Mouse (Mus musculus): ENCODE data around the gene Alkbh4. TPM values are rescaled to one million over a fixed set of nuclear protein-coding genes. Genes with fewer than 3 reads are reported as not detected.

Alkbh4 gene
- polyA plus RNA-seq, 1 experiment: 6.7 TPM

DNA sequence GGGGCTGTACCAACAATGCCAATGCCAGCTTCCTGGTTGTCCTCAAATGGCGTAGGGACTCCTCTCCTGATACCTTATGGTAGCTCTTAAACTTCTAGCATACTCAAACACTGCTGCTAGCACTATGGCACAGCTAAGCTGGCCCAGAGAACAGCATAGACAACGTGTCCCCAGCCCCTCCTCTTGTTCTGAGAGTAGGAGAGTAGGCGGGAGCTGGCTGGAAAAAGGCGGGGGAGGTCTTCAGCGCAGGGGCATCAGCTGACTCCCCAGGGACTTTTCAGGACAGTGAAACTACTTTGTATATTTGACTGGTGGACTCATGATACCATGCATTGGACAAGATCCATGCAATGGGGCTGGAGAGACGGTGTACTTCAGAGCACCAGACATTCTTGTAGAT is 46.1 kb downstream of the Alkbh4 start:
- Histone ChIP-seq H3K79me2 (ENCODE audit: control insufficient read depth, insufficient read depth) (no peaks in the 10 kb centered on the region), H3K4me2 (ENCODE audit: low read depth) (no peak overlapping the region), H3K4me3 (no peak overlapping the region), H3ac (ENCODE audit: control insufficient read depth, insufficient read length) (no peak overlapping the region), H3K36me3 (ENCODE audit: control insufficient read depth, insufficient read depth) (peaks cover 29% of the 10 kb centered on the region), H3K27me3 (ENCODE audit: control insufficient read depth, insufficient read depth, insufficient read length) (no peaks in the 10 kb centered on the region)
- no peak for TF ChIP-seq MAX (IDR thresholded peaks at IDR 0.05; ENCODE audit: low read depth)
- TF ChIP-seq USF1 (IDR thresholded peaks at IDR 0.05; ENCODE audit: low read depth): no peak
- no peak for TF ChIP-seq POLR2A (IDR thresholded peaks at IDR 0.05; ENCODE audit: insufficient read length, low read depth)
- no peak for TF ChIP-seq MYOG (IDR thresholded peaks at IDR 0.05; ENCODE audit: control insufficient read depth in 1 of 3, insufficient read depth in 1 of 3, insufficient read length in 2 of 3, low read depth in 2 of 3)
- no peak for TF ChIP-seq TCF3 (IDR thresholded peaks at IDR 0.05; ENCODE audit: insufficient read length, low read depth)
- no peak for TF ChIP-seq REST (IDR thresholded peaks at IDR 0.05; ENCODE audit: insufficient read depth, insufficient read length)
- no peak for TF ChIP-seq SRF (IDR thresholded peaks at IDR 0.05; ENCODE audit: control insufficient read depth, insufficient read length, low read depth)
- TF ChIP-seq MYOD1 (IDR thresholded peaks at IDR 0.05; ENCODE audit: control insufficient read depth in 1 of 3, insufficient read length in 2 of 3, low read depth in 2 of 3): no peak
- no peak for TF ChIP-seq TCF12 (IDR thresholded peaks at IDR 0.05; ENCODE audit: insufficient read depth, poor library complexity, severe bottlenecking)

DNA sequence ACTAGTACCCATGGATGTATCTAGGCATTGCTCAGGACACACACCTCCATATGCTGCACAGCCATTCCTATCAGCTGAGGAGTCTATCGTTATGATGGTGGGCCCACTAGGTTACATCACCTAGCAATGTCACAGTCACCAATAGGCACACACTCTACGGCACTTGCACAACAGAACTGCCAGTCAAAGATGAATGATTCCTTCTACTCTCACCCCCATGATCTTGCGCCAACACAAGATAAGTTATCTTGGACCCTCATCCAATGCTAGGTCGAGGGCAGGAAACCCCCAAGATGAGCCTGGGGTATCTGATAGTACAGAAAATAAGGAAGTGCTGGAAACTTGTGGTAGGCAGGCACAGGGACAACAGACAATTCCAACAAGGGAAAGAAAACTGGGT is 46.9 kb downstream of the Alkbh4 start:
- Histone ChIP-seq H3K79me2 (ENCODE audit: control insufficient read depth, insufficient read depth) (no peaks in the 10 kb centered on the region), H3ac (ENCODE audit: control insufficient read depth, insufficient read length) (no peak overlapping the region), H3K4me3 (no peak overlapping the region), H3K27me3 (ENCODE audit: control insufficient read depth, insufficient read depth, insufficient read length) (no peaks in the 10 kb centered on the region), H3K4me2 (ENCODE audit: low read depth) (no peak overlapping the region), H3K36me3 (ENCODE audit: control insufficient read depth, insufficient read depth) (peaks cover 24% of the 10 kb centered on the region)
- no peak for TF ChIP-seq USF1 (IDR thresholded peaks at IDR 0.05; ENCODE audit: low read depth)

- Histone ChIP-seq H3K27me3 (ENCODE audit: control insufficient read depth, insufficient read depth, insufficient read length) (no peaks in the 10 kb centered on the region), H3K79me2 (ENCODE audit: control insufficient read depth, insufficient read depth) (no peaks in the 10 kb centered on the region), H3K36me3 (ENCODE audit: control insufficient read depth, insufficient read depth) (peaks cover 23% of the 10 kb centered on the region), H3ac (ENCODE audit: control insufficient read depth, insufficient read length) (no peak overlapping the region), H3K4me3 (no peak overlapping the region), H3K4me2 (ENCODE audit: low read depth) (no peak overlapping the region)
- TF ChIP-seq MAX (IDR thresholded peaks at IDR 0.05; ENCODE audit: low read depth) (no peak), POLR2AphosphoS2 (IDR thresholded peaks at IDR 0.05; ENCODE audit: insufficient read length, low read depth) (no peak), CEBPB (IDR thresholded peaks at IDR 0.05; ENCODE audit: insufficient read depth, poor library complexity, severe bottlenecking) (no peak), MYOG (IDR thresholded peaks at IDR 0.05; ENCODE audit: control insufficient read depth in 1 of 3, insufficient read depth in 1 of 3, insufficient read length in 2 of 3, low read depth in 2 of 3) (no peak), MYOD1 (IDR thresholded peaks at IDR 0.05; ENCODE audit: control insufficient read depth in 1 of 3, insufficient read length in 2 of 3, low read depth in 2 of 3) (no peak), E2F4 (IDR thresholded peaks at IDR 0.05; ENCODE audit: insufficient read depth) (no peak), POLR2A (IDR thresholded peaks at IDR 0.05; ENCODE audit: insufficient read length, low read depth) (no peak), TCF12 (IDR thresholded peaks at IDR 0.05; ENCODE audit: insufficient read depth, poor library complexity, severe bottlenecking) (no peak), SRF (IDR thresholded peaks at IDR 0.05; ENCODE audit: control insufficient read depth, insufficient read length, low read depth) (no peak), TCF3 (IDR thresholded peaks at IDR 0.05; ENCODE audit: insufficient read length, low read depth) (no peak), REST (IDR thresholded peaks at IDR 0.05; ENCODE audit: insufficient read depth, insufficient read length) (no peak), USF1 (IDR thresholded peaks at IDR 0.05; ENCODE audit: low read depth) (no peak)
Measured at GRCm38 (mm10) chr5:136183766-136184165, 47.8 kb downstream of the Alkbh4 start.

DNA sequence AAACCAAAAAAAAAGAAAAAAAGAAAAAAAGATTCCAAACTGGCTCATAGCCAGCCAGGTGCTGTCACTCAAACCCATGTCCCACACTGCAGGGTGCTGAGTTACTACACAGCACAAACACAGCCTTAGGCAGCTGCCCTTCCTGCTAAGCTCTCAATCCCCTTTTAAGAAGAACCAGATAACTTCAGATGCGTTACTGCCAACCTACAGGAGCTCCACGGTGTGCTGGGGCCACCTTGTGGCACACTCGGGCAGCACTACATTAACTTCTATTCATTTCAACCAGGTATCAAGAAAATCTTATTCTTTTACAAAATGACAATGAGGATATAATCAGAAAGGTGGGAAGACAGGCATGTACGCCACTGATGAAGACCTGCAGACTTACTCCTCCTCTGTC is 50.8 kb downstream of the Alkbh4 start:
- TF ChIP-seq TCF12 (IDR thresholded peaks at IDR 0.05; ENCODE audit: insufficient read depth, poor library complexity, severe bottlenecking): no peak
- TF ChIP-seq MYOG (IDR thresholded peaks at IDR 0.05; ENCODE audit: control insufficient read depth in 1 of 3, insufficient read depth in 1 of 3, insufficient read length in 2 of 3, low read depth in 2 of 3): no peak
- peaks cover 23% of the 10 kb centered on the region for H3K36me3 ChIP-seq (ENCODE audit: control insufficient read depth, insufficient read depth)
- H3K4me2 ChIP-seq (ENCODE audit: low read depth): no peak overlapping the region
- H3K27me3 ChIP-seq (ENCODE audit: control insufficient read depth, insufficient read depth, insufficient read length): no peaks in the 10 kb centered on the region
- no peak overlapping the region for H3ac ChIP-seq (ENCODE audit: control insufficient read depth, insufficient read length)
- H3K79me2 ChIP-seq (ENCODE audit: control insufficient read depth, insufficient read depth): no peaks in the 10 kb centered on the region
- no peak overlapping the region for H3K4me3 ChIP-seq

Other genes with a start within 250 kb of the Alkbh4 start
- gene Hspb1, start 248.2 kb upstream of the Alkbh4 start, polyA plus RNA-seq (2012; fragmentation: generic; extraction: Trizol): 622 TPM
- 244 TPM for gene Ywhag, start 201.5 kb upstream of the Alkbh4 start, polyA plus RNA-seq (2012; fragmentation: generic; extraction: Trizol)
- gene Ssc4d, start 161.6 kb upstream of the Alkbh4 start, polyA plus RNA-seq (2012; fragmentation: generic; extraction: Trizol): 2.4 TPM
- 0.11 TPM for gene Zp3, start 156.0 kb upstream of the Alkbh4 start, polyA plus RNA-seq (2012; fragmentation: generic; extraction: Trizol)
- gene Dtx2, start 141.3 kb upstream of the Alkbh4 start, polyA plus RNA-seq (2012; fragmentation: generic; extraction: Trizol): 18.3 TPM
- gene Upk3b, start 97.7 kb upstream of the Alkbh4 start, polyA plus RNA-seq (2012; fragmentation: generic; extraction: Trizol): not detected
- gene Upk3bl, start 81.7 kb upstream of the Alkbh4 start, polyA plus RNA-seq (2012; fragmentation: generic; extraction: Trizol): not detected
- 26.9 TPM for gene Rasa4, start 52.2 kb upstream of the Alkbh4 start, polyA plus RNA-seq (2012; fragmentation: generic; extraction: Trizol)
- 139 TPM for gene Polr2j, start 19.5 kb upstream of the Alkbh4 start, polyA plus RNA-seq (2012; fragmentation: generic; extraction: Trizol)
- gene Lrwd1, start 72 bp upstream of the Alkbh4 start, polyA plus RNA-seq (2012; fragmentation: generic; extraction: Trizol): 31.7 TPM
- gene Orai2, start 34.6 kb downstream of the Alkbh4 start, polyA plus RNA-seq (2012; fragmentation: generic; extraction: Trizol): 18.2 TPM
- gene Prkrip1, start 62.8 kb downstream of the Alkbh4 start, polyA plus RNA-seq (2012; fragmentation: generic; extraction: Trizol): 58.4 TPM
- 7.7 TPM for gene Sh2b2, start 110.4 kb downstream of the Alkbh4 start, polyA plus RNA-seq (2012; fragmentation: generic; extraction: Trizol)

Data from myocyte (in vitro differentiated cells).